Mouse (Mus musculus) c-Kit-negative CD71-positive TER-119-positive erythroid progenitor cells, embryonic 14.5 days (primary cell): ENCODE measurements around the gene Nlrp2.

Experiments
- DNase-seq: peaks from one replicate; pipeline ENCODE4 v3.0.0-alpha.2; 2013; ENCODE audit warnings: low read depth, low spot score

Gene Nlrp2

GRCm38 (mm10) chr7:5350935-5351334 is at the start of gene Nlrp2:
Nlrp2 (minus strand) TSS chr7:5351035.
- no peak for DNase-seq

GRCm38 (mm10) chr7:5366724-5367123 is 15.9 kb upstream of the Nlrp2 start:
- DNase-seq: no peak

- no peak for DNase-seq
Measured at GRCm38 (mm10) chr7:5363599-5363998, 12.8 kb upstream of the Nlrp2 start.

- DNase-seq: no peak
Measured at GRCm38 (mm10) chr7:5350237-5350636, 598 bp downstream of the Nlrp2 start, which contains the start of gene Gm5065. Gm5065 (plus strand) TSS chr7:5350537.

- DNase-seq: no peak
Measured at GRCm38 (mm10) chr7:5327511-5327910, 23.3 kb downstream of the Nlrp2 start.

- DNase-seq: no peak
Measured at GRCm38 (mm10) chr7:5288281-5288680, 62.6 kb downstream of the Nlrp2 start.

- DNase-seq: no peak
Measured at GRCm38 (mm10) chr7:5263051-5263450, 87.8 kb downstream of the Nlrp2 start.
